Mouse (Mus musculus) heart, adult 8-10 months (tissue): Measurements from ENCODE around the gene Dtd1. TPM values are rescaled to one million over a fixed set of nuclear protein-coding genes. Genes with fewer than 3 reads are reported as not detected.

Experiments used
- DNase-seq: peaks from one replicate; pipeline ENCODE4 v3.0.0; 2022; ENCODE audit warnings: low spot score
- total RNA-seq, 4 experiments: library from RNA; stranded (reverse); gene quantifications; 2 replicates each; pipeline ENCODE4 v1.2.4; 2022

Gene Dtd1
- total RNA-seq, 4 experiments from 2014 or later = 15.4 to 19.0 (median 17.6) TPM

DNA sequence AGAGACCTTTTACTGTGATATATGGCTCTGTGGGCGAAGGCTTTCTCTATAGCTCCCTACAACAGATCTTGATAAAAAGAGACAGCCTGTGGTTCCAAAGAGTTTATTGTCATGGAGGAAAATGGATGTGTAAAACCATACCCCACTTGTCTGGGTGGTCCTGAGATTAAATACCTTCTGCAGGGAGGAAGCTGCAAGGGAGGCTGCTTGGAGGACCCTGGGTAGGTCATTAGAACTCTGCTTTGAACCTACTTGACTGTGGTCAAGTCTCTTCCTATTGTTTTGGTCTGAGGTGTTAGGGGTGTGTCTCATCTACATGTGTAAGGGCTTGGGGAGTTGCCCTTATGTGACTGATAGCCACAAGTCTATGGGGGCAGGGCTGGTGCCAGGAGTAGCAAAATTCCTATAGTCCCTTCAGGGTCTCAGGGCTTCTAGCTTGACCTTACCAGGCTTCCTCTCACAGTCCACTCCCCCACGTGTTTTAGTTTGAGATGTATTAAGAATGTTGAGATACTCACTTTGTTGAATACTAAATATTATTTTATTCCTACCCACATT is 115.6 kb downstream of the Dtd1 start:
- DNase-seq = no peak

DNA sequence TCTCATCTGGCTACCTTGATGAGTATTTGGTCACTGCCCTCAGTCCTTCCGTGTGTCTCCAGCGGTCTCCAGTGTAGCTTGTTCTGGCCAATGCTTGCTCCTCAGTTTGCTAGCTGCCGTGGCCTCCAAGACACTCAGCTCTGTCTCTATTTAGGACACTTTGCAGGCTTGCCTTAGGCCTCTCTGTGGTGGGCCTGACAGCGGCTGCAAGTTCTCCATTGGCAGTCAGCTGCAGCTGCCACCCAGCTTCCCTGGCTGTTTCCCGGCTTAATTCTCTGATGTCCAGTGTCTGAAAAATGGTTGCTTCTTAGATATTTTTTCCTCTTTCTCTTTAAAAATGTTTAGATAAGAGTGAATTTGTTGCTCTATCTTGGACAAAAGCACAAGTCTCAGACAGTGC is 116.6 kb downstream of the Dtd1 start:
- no peak for DNase-seq

DNA sequence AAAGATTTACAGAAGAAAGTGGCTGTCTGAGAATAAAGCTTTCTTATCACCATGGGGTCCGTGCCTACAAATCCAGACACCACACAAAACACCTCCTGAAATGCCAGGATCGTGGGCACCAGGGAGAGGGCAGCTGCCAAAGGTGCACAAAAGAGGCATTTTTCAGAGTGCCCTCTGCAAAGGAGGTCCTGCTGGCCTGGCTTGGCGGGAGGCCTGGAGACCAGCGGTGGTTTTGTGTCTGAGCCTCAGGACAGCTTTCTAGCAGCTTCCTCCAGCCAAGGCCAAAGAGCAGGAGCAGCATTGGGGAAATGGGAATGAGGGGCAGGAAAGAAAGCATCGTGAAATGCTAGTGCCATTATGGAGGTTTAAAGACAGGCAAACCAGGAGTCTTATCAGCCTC is 118.6 kb downstream of the Dtd1 start:
- no peak for DNase-seq

DNA sequence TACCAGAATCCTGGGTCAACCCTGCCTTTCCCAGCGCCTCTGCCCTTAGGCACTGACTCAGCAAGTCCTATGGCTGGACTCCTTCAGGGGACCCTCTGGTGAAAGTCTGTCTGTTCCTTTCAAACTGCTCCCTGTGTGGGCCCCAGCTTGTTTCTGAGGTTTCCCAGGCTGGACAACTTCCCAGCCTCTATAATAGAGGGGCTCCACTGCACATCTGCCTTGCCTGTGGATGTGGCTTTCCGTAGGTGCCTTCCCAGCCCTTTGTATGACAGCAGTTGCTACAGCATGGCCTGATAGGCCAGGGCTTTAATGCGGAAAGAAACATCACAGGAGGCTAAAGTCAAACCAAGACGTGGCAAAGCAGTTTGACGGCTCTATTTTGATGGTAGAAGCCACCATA is 119.6 kb downstream of the Dtd1 start:
- DNase-seq = no peak

DNA sequence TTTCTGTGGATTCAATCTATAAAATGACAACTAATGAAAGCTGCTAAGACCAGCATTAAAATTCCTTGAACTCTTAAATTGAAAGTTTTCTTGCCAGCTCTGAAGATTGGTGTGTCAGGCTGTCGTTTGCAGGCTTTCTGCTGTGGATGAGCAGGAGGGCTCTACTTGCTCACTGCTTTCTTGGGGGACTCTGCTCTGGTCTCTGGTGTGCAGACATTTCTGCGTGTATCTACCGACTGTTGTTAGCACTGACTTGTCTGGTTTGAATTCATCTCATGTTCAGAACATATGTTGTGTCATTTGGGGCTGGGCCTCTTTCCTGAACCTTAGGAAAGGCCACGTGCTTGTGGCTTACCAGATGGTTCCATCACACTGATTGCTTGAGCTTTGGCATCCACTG is 120.0 kb downstream of the Dtd1 start:
- DNase-seq = no peak

DNA sequence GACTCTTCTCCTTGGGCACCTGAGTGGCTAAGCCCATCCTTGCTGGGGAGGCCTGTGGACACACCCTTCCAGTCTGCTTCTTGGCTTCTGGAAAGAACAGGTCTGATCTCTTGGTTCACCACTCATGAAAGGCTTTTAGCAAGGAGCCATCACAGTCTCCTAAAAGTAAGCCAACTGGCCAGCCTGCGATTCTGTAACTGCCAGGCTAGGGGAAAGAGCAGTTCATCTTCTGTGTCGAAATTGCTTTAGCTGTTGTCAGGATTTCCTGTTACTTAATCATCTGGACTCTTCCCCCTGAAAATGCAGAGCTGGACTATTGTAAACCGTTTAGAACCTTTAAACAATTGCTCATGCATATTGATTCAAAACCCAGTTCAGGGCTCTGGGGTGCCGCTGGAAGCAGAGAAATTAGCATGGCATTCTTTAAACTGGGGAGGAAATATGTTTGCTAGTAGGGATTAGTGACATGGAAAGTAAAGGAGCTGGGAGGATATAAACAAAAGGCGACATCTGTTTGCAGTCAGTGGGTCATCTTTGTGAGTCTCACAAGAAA is 120.8 kb downstream of the Dtd1 start:
- peak; percentile 26 for DNase-seq

DNA sequence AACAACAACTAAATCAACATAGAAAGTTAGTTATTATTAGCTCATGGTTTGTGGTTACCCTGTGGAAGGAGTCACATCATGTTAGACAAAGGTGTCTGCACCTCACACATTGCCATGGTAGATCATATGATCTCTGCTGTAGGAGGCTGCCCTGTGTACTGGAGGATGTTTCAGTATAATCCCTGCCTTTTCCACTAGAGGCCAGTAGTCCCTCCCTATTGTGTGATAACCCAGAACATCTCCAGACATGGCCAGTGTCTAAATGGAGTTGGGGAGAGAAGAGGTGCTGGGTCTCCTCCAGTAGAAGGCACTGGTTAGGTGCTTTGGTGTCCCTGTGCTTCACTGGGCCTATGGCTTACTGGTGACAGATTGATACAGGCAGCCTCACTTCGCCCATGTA is 125.0 kb downstream of the Dtd1 start:
- DNase-seq = no peak

DNA sequence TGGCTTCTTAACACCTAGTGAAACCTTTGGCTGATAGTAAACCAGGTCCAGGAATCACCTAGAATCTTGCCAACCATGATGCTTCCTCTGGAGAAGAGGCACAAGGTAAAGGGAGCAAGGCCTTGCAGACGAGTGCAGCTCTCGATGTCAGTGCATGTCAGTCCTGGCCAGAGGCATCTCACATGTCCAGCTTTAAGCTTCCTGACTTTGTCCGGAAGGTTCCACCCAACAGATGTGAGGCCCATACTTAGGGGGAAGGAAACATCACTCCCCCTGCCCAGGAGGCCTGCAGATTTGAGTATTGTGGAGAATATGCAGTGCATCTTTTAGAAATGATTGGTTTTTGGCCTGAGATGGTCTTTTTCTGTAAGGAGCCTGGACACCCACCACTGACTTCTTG is 127.4 kb downstream of the Dtd1 start:
- DNase-seq = no peak

DNA sequence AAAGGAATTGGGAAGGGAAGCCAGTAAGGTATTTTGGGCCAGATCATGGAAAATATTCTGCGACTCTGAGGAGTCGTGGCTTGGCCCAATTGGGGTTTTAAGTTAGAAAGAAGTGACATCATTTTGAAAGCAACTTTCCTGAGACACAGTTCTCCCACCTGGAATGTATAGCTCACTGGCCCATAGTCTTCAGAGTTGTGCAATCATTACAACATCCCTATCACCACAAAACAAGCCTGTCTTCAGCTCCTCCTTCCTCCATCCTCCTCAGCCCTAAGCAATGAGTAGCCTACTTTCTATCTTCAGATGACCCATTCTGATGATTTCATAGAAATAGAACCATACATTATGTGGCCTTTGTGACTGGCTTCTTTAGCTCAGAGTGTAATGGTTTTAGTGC is 130.1 kb downstream of the Dtd1 start:
- no peak for DNase-seq

DNA sequence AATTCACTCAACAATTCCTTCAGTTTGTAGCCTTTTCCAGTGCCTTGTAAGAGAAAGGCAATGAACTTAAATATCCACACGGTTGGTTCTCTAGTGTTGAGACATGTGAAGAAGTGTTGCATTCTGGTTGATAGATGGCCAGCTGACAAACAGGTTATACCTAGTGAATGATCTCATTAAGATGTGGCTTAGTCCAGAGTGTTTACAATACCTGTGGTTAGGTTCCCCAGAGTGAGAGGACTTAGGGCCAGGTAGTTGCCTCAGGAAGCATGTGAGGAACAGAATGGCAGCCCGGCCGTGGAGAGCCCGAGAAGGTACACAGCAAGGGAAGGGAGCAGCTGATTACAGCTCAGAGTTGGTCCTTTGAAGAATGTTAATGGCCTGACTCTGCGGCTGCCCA is 138.5 kb downstream of the Dtd1 start:
- no peak for DNase-seq

DNA sequence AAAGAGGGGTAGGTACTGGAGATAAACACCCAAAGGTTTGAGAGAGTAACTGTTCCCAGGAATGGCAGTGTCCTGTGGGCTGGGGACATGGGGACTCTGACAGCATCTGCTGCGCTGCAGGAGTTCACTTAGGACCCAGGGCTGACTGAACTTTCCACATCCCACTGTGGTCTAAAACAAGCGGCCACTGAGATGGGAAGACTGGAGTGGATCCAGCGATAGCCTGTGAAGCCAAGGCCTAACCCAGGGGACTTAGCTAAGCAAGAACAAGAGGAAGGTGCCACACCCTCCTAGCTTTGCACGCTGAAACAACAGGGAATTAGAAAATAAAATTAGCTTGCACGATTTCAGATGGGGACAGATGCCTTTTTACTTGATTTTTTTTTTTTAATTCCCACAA is 138.9 kb downstream of the Dtd1 start:
- DNase-seq = peak; percentile 69

DNA sequence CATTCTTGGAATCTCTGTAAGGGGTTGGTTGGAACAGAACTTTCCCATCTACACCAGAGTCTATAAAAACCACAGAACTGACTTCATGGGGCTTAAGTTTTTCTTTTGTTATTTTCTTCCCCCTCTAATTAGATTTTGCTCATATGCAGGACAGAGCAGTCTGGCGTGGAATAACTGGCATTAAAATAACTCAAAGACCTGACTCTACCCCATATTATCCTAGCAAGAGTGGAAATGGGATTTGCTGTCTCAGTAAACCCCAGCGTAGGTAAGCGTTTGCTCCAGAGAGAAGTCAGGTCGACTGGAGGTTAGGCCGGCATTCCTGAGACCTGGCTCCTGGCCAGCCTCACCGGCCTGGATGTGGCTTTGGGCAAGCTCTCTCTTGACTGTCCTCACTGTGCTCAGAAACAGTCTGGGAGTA is 140.9 kb downstream of the Dtd1 start:
- DNase-seq = peak; percentile 19

DNA sequence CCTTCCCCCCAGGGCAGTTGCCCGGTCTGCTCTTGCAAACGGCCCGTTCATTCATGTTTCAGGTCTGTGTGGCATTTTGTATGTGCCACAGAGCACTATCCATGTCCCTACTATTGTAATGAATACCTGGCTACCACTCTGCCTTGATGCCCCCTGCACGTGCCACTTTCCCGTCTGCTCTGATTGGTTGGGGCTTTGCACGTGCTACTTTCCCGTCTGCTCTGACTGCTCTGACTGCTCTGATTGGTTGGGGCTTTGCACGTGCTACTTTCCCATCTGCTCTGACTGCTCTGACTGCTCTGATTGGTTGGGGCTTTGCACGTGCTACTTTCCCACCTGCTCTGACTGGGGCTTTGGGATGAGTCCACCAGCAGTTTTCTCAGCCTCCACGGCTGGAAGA is 142.3 kb downstream of the Dtd1 start:
- DNase-seq = no peak

DNA sequence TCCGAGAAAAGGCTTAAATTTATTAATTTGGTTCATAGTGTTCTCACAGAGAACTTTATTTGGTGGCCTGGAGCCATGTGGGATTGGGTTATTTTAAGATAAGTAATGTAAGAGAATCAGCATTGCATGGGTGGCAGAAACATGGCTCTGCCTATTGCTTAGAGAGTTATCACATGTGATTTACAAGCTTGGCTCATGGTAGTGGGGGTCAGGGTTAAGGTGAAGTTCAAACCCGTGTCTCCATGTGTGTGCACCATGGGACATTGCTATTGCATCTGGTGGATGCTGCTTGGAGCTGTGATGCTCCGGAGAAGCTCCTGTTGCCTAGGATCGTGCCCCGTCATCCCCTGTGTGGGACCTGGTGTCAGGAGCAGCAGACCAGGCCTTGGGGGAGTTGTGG is 143.6 kb downstream of the Dtd1 start:
- DNase-seq = no peak

DNA sequence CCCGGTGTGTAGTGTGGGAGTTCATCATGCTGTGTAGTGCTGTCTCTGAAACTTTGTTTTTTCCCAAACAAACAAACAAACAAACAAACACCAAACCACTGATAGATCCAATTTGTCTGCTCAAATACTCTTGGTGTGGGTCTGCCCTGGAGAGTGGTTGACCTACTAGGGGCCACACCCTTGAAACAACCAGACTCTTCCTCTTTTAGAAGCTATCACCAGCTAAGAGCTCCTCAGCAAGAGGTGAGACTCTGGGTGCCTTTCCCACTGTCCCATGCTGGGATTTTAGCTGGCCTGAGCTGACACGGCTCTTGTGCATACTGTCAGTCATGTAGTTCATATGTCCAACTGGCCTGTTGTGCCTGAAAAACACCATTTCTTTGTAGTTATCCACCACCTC is 145.6 kb downstream of the Dtd1 start:
- DNase-seq = no peak

DNA sequence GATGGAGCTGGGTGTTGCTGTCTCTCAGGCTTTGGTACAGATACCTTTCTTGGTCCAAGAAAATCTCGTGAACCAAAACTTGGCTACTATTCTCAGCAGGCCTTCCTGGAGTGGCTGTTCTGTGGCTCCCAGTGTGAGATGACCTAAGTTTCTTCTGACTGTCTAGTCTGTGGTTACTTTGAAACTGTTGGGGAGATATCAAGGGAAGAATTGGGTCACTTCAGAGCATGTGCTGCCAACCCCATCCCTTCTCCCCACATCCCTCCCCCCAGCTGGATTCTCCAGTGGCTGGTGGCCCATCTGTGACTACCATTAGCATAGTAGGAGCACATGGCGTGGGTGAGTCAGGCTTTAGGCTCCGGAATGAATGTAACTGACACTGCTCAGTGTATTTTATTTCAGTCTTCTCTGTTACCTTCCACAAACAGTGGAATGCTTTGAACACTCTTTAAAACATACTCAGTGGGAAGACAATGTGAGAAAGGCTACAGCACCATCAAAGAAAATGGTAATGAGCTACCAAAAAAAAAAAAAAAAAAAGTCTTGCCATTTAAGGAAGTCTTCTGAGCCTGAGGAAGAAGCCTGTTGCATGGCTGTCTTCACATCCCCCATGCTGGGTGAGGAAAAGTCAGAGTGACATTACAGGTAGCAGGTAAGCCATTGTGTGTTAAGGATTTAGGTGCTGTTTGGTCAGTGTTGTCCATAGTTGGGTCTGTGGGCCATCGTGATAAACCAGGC is 146.5 kb downstream of the Dtd1 start:
- peak; percentile 28 for DNase-seq

DNA sequence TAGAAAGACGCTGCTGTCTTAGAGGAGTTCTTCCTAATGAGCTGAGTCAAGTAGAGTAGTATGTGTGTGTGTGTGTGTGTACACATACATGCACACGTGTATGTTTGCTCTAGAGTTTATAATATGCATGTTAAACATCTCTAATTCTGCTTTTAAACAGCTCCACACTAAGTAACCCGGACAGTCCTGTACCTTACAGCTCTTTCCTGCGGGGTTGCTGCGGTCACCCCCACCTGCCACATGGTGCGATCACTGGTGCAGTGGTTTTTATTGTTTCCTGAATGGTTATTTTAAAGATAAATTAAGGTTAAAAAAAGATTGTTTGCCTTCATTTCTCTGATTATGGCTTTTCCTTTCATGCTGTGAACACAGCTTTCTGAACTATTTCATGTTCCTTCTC is 153.9 kb downstream of the Dtd1 start:
- DNase-seq = no peak

DNA sequence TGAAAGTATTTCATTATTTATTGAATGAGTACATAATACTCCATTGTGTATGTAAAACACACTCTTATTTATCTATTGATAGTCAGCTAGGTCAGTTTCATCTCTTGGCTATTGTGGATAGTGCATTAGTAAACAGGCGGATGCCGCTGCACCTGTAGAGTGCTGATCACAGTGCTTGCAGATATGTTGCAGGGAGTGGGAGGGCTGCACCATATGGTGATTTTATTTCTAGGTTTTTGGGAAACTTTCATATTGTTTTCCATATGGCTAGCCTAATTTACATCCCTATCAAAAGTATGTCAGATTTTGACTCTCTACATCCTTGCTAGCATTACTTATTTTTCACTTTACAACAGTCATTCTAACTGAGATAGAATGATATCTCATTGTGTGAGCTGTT is 155.3 kb downstream of the Dtd1 start:
- no peak for DNase-seq

DNA sequence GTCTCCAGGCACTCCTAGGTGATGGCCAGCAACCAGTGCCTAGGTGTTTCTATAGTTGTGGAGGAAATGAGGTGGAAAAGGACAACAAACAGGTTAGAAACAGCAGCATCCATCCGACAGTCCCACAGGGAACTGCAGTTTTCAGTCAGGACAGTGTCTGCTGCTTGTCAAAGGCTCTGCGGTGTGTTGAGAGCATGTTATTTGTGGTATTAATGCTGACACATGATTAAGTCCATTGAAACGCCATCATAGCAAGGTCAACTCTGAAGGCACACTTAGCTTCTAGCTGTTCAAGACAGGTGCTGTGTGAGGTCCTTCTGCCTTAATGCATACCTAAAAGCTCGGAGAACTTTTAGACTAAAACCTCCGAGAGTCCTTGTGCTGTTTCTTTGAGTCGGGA is 161.0 kb downstream of the Dtd1 start:
- no peak for DNase-seq

DNA sequence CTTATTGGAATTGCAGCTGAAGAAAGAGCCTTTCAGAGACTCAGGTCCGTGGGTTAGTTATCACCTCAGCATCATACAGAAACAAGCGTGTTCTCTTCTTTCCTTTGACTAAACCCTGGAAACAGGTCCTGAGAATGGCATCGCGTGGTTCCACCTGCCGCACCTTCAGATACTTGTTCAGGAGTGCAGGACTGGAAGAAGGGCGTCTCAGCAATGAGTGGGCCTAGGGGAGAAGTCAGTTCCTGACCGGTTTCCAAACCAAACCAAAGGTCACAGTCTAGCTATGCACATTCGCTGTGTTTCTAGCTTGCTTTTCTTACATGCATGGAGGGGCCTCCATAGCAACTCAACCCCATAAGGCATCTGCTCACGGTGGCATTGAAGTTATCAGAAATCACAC is 164.0 kb downstream of the Dtd1 start:
- DNase-seq = no peak

DNA sequence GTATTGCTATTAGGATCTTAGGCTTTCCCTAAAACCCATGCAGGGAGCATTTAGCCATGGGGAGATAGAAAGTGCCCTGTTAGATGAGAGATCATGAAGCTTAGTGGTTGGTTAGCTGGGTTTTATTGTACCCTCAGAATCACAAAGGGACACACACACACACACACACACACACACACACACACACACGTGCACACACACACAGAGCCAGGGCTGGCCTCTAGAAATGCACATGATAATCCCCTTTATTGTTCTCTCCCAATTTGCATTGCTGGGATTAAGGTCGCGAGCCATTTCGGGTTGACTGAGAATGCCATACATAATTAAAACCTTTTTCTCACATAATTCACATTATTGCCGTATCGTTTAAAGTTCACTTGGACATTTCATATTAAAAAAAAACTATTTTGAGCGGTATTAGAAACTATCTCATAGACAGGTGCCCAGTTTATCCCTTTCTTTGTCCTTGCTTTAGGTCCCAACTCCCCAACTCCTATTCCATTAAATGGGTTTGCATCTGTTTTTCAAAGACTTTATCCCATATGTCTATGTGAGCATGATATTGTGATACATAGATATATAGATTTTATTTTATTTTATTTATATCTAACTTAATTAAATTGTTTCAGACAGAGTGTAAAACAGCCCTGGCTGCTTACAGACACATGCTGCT is 164.6 kb downstream of the Dtd1 start:
- no peak for DNase-seq

DNA sequence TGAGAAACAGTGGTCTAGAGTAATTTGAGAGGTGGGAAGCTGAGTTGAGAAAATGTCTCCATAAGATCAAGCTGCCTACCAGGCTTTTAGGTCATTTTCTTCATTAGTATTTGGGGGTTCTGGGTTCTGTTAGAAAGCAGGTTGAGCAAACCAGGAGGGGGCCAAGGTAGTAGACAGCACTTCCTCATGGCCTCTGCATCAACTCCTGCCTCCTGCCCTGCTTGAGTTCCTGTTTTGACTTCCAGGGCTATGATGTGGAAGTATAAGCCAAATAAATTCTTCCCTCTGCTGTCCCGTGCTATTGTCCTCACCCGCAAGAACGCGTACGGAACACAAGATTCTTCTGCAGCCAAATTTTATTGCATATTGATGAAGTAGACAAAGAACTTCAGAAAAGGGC is 165.5 kb downstream of the Dtd1 start:
- DNase-seq = no peak
